Mouse (Mus musculus) gastrocnemius, adult 8-10 months (tissue): Measurements from ENCODE around the gene Mydgf. TPM values are rescaled to one million over a fixed set of nuclear protein-coding genes. Genes with fewer than 3 reads are reported as not detected.
A peak's percentile ranks its signal among the peaks of the same experiment; 100 is the strongest.

ENCODE experiments used
- DNase-seq, 2 experiments: peaks; one replicate each; pipeline ENCODE4 v3.0.0; 2022; ENCODE audit warnings: low spot score in 2 of 2
- total RNA-seq, 4 experiments: library from RNA; stranded (reverse); gene quantifications; 2 replicates each; pipeline ENCODE4 v1.2.4; 2022

The Mydgf gene
- total RNA-seq, 4 experiments from 2014 or later = 14.9 to 16.8 (median 15.3) TPM

DNA sequence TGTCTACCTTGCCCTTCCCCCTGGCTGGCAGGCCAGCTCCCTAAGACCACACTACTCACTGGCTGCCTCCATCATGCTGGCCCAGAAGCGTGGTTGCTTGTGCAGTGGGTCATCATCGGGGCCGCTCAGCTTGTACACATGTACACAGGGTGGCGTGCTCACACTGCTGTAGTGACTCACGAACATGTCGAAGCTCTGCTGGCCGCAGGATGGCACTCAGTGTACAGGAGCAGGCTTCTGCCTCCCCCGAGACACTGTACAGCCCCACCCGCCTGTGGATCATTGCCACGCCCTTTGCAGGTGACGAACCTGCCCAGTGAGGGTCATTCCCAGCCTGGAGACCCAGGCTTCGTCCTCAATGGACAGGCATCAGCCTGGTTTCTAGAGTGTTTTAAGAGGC is 10.6 kb upstream of the Mydgf start:
- DNase-seq = no peak

DNA sequence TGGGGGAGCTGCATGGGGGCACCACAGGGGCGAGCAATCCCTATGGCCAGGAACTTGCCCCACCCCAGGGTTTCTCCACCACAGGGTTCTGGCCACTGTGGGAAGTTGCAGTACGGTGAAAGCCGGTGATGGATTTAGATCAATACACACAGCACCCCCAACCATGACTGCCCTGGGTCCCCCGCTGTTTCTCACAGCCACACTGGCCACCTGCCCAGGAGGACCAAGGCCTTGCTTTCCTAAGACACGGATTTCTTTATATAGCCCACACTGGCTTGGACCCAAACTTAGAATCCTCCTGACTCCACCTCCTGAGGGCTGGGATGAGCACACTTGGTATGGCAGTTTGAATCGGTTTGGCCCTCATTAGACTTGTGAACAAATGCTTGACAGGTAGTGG is 7.5 kb upstream of the Mydgf start:
- DNase-seq = no peak

DNA sequence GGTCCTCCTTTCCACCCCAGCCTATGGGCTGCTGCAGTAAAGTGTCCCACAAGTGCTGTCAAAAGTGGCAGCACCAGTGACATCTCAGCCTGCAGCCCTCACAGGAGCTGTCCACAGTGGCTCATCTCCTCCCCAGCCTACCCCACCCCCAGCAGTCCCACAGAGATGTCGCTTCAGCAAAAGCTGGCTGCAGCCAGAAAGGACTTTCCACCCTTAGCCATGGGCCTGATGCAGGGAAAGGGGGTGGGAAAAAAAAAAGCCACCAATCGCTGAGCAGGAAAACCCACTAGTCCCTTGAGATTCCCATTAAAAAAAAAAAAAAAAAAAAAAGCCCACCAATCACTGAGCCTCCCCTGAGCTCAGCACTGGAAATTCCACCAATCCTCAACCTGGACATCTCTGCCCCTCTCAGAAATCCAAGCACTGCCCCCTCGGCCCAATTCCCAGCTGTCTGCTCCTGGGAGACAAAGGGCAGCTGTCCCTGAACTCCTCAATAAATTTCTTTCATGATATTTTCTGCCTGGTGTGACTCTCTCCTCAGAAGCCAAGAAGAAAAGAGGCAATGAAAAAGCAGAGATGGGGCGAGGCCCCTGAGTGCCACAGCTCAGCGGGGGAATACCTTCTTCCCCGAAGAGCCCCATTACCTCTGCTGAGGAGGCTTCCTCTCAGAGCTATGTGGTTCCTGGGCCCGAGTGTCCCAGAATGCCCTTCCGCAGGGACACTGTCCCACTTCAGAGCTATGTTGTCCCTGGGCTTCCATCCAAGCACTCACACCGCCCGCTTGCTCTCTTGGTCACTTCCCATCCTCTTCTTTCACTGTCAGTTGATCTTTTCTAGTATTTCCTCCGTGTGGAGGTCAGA is 1.8 kb upstream of the Mydgf start:
- DNase-seq = peak; percentile 39 to 53

DNA sequence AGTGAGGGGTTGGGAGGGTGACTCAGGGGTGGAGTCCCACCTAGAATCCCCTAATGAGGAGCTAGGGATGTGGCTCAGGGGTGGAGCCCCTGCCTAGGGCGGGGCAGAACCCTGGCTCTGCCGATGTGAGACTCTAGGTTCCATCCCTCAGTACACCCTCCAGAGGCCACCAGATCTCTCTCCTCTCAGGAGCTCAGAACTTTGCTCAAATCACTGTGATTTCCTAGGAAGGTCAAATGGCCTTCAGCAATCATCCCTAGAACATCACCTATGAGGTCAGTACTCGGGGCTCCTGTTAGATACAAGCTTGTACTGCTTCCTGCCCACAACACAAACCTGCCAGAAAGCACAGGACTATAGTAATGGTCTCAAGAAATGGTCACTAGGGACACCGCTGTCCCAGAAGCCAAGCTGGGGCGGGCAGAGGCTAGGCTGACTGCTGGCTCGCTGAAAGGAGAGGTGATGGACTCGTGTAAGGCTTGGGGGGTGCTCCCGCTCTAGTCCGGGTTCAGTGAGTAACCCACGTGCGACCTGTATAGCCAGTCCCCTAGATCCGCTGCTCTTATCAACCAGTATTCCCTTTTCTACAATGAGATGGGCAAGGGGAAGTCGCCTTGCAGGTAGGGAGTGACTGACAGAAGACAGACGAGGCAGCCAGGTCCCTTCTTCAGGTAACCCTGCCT is 604 bp downstream of the Mydgf start:
- DNase-seq = no peak

DNA sequence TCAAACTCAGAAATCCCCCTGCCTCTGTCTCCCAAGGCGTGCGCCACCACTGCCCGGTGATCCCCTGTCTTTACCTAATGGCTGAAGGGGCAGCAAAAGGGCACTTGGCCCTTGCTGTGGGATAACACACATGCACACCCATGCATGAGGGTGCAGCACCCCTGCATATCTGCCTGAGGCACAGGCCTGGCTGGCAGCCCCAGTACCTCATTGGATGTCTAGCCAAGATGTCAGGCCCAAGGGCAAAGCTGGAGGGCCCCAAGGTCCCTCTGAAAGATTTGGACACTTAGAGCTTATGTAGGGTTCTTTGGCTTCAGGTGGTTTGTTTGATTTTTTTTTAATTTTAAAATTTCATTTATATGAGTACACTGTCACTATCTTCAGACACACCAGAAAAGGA is 8.3 kb downstream of the Mydgf start:
- DNase-seq = no peak

DNA sequence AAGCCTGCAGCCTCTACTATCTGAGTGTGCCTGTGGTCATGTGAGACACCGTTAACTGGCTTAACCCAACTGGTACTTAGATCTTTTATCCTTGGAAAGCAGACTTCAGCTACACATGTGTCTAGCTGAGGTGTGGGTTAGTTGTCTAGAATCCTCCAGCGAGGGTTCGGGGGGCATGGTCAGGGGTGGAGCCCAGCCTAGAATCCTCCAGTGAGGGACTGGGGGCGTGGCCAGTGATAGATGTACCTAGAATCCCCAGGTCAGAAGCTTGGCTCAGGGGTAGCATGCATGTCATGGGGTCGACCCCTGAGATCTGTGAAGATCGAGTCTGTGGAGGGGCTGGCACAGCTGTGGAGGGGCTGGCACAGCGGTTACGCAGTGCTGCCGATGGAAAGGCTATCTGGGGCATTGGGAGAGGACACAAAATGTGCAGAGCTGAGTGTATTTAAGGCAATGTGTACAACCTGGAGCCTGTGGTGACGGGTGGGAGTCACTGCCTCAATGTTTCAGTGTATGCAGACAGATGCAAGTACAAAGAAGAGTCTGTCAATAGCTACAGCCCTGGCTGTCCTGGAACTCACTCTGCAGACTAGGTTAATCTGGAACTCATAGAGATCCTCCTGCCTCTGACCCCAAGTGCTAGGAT is 10.2 kb downstream of the Mydgf start:
- no peak for DNase-seq

DNA sequence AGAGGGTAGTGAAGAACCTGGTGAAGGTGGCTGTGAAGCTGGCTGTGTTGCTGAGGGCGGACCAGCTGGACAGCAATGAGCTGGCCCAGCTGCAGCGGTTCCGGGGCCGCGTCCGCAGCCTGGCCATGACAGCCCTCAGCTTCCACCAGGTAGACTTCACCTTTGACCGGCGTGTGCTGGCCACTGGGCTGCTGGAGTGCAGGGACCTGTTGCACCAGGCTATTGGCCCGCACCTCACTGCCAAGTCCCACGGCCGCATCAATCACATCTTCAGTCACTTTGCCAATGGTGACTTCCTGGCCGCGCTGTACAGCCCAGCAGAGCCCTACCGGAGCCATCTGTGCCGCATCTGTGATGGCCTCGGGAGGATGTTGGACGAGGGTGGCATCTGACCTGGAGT is 11.8 kb downstream of the Mydgf start:
- DNase-seq = no peak

DNA sequence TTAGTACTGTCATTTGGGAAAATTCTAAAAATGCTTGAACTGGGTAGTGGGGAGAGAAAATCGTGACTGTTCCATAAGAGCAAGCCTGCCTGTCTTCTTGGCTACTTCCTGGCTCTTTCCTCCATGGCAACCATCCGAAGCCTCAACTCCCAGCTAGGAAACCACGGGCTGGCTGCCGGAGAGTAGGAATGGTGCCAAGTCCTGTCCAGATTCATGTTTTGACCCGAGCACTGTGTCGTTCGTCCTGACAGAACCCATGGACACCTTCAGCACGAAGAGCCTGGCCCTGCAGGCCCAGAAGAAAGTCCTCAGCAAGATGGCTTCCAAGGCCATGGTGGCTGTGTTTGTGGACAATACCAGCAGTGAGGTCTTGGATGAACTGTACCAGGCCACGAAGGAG is 12.3 kb downstream of the Mydgf start:
- DNase-seq = no peak

DNA sequence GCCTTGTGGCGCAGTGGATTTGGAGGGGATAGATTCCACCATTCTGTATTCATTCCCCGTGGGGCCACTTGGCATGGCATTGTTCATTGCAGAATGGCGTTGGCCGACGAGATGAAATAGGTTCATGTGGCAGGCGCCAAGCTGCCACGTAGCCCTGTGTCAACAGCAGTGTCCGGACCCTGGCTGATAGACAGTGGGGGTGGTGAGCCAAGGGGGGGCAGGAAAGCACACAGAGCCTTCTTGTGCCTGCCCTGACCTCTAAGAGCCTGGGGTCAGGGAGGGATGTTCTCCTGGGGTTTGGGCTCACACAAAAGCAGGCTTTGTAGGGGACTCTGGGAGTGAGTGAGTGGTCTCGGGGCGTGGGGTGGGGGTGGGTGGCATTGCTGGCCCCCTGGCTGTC is 13.1 kb downstream of the Mydgf start:
- no peak for DNase-seq

DNA sequence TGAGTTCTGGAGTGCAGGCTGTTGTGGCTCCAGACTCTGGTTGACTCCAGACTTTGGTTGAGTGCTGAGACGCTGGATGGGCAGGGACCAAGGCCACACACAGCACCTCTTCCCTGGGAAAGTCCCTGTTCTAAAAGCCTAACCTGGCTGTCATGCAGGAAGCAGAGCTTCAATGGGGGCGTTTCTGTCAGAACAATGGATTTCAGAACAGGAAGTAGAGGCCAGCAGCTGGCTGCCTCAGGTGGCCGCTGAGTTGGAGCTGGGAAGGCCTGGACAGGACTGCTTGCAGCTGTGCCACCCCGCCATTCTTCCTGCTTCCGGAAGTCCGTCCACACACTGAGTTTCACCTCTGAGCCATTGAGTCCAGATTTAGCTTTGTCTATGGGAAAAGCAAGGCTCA is 13.9 kb downstream of the Mydgf start:
- DNase-seq = no peak

DNA sequence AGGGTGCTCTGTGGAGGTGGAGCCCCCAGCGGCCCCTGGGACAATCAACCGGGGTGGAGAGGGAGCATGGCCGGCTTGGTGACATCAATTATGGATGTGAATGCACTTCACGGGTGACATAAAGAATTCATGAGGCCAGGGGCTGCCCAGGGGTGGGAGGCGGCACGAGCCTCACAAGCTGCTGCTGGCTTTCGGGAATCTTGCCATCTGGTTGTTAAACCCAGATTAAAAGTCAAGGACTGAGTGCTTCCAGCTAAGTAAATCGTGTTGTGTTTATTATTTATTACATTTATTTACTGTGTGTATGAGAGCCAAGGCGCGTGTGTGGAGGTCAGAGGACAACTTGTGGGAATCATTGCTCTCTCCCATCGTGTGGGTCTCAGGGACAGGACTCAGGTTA is 18.0 kb downstream of the Mydgf start:
- no peak for DNase-seq

DNA sequence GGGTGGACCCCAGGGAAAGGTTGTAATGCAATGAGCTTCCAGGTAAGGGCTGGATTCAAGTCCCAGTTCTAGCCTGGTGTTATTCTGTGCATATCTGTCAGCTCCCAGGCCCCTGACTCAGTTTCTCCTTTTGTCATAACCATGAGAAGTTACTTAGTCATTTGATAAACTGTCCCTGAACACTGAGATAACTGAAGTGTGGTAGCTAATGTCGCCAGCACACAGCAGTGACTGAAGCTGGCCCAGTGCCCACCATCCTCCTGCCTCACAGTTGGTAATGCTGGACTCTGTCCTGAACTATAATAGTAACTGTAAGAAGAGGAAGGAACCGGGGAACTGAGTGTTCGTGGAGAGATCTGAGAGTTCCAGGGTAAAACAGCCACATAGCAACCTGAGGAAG is 19.2 kb downstream of the Mydgf start:
- no peak for DNase-seq

DNA sequence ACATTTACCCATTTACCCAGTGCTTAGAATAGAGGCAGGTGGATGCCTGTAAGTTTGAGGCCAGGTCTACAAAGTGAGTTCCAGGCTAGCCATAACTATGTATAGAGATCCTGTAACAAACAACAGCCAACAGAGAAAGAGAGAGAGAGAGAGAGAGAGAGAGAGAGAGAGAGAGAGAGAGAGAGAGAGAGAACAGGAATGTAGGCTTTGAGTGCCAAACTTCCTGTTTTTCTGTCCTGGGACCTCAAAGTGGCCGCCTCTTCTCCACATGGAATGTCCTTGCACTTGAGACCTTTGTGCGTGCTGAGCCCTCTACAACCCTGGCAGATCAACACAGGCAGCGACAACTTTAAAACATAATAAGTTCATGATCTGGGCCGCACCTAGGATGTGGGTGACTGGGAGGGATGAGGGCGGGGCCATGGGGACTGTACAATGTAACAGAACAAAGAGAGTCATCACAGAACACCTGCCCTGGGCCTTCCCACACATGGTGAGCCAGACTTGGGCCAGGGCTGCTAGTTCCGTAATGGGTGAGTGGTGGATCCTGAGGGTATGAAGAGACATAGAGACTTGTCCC is 20.1 kb downstream of the Mydgf start:
- no peak for DNase-seq

DNA sequence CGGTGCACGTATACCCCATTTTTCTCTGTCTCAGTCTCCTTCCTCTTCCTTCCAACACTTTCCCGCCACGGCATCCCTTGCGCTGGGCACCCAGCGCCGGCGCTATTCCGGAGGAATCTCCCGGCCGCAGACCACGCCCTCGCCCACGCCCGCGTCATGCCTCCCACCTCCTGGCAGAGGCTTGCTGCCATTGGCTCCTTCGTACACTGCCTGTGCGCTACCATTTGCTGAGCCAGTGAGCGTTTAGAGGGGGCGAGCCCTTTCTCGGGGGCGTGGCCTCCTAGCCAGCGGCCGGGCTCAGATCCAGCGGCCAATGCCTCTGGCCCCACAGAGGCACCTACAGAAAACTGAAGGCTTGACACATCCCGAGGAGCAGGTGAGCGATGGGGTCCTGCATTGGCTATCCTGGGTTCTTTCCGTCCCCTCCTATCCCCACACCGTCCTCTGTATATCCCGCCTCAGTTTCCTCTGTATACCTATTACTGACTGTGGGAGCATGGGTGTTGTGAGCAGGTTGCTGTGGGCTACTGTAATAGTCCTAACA is 21.4 kb downstream of the Mydgf start, which contains the start of gene Tnfaip8l1:
TSS of gene Tnfaip8l1 (plus strand) at position 247 of the 544 bp plus-strand sequence.
- DNase-seq = peak; percentile 85 to 91

DNA sequence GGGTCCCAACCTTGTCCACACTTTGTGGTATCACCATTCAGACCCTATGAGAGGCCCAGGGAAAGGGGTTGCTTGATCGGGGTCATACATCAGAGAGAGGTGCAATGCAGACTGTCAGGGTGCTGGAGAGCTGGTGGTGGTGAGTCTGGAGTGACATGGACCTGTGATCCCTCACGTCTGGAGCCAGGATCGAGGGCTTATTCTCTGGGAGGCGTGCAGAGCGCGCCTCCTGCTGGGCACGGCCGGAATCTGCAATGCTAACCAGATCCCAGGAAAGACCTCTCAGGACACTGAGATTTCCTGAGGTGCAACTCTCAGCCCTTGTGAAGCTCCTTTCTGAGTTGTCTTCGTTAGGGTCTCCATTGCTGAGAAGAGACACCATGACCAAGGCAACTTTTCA is 24.0 kb downstream of the Mydgf start:
- DNase-seq = peak in 1 of 2 experiments; percentile 55

DNA sequence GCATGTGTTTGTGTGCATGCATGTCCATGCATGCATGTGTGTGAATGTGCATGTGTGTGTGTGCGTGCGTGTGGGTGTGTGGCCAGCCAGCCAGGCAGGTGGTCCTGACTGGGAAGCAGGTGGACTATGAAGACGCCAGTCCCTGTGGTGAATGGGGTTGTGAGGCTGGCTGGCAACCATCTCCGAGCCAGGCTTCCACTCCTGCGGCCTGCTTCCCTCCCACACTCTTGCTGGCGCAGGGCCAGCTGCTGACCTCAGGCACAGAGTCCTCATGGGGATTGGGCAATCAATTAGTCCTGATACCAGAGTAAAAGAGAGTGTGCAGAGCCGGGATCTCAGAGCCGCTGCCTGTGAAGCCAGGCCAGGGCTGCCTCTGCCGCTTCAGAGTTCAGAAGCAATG is 30.1 kb downstream of the Mydgf start:
- peak; percentile 35 to 38 for DNase-seq

DNA sequence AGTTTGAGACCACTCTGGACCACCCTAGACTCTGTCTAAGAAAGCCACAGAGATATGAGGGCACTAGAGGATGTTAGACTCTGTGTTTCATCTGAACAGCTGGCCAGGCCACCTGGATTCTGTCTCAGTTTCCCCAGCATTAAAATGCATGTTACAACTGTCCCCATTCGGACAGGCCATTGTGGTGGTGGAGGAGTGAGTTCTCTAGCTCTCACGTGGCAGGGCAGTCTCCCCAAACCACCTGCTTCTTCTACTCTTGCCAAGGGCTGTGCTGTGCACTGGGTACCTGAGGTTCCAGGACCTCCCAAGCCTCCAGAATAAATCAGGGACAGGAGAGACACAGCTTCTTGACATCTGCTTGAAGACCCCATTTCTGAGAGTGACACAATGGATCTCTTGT is 33.8 kb downstream of the Mydgf start:
- no peak for DNase-seq

DNA sequence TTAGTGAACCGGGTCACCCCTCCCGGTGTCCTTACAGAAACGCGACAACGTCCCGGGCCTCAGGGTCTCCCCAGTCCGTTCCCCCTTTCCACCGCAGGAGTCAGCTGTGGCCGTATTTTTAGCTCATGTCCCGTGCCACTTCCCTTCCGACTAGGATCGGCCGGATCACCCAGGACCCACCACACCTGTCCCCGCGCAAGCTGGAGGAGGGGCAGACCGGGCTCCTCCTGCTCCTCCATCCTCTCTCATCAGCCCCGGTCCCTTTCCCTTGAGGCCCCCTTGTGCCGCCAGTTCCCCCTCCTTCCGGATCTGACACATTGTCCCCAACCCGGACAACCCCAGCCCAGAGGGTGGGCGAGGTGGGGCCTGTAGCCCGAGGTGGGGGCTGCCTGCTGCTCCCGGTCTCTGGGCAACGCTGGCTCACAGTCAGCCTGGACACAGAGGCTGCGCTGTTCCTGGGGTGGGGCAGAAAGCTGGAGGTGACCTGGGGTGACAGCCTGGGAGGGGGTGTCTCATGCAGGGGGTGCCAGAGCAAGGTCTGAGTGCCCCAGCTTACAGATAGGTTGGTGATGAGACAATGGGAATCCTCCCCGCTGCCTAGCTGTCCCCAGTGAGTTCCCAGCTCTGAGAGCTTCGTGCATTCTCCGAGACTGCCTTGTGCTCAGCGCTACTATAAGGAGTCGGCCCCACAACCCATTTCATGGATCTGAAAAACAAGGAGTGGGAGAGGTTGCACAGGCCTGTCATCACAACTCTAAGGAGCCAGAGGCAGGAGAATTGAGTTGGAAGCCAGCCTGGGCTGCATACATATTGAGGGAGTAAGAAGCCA is 34.7 kb downstream of the Mydgf start:
- no peak for DNase-seq

DNA sequence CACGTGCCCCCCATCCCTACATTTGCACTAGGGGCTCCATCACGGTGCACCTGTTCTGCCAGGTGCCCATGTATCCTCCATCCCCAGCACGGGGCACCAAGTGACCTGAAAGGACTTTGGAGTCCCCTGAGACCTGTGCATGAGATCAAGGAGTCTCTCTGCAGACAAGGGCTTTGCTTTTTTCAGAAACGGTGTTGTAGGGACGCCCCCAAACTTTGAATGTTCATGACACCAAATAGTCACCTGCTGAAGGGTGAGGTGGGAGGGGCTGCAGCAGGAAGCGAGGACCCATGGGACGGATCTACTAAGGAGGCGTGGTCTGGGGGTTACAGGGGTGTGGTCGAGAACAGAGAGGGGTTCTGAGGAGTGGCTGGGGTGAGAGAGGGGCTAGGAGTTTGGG is 35.4 kb downstream of the Mydgf start:
- DNase-seq = no peak

DNA sequence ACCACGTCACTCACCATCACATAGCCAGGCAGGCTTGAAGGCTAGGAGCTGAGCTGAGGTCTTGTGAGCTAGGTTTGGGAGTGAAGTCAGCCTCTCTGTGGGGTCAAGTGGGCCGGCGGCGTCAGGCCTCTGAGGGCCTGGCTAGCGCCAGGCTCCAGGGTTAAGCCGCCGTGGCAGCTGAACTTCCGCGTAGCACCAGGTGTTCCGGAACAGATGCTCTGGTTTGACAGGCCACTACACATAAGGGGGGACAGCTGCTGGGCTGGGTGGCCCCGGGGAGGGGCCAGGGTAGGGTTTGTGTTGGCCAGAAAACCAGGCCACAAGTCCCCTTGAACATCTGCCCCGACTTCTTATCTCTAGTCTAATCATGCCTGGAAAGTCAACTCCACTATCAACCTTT is 36.3 kb downstream of the Mydgf start:
- DNase-seq = no peak

DNA sequence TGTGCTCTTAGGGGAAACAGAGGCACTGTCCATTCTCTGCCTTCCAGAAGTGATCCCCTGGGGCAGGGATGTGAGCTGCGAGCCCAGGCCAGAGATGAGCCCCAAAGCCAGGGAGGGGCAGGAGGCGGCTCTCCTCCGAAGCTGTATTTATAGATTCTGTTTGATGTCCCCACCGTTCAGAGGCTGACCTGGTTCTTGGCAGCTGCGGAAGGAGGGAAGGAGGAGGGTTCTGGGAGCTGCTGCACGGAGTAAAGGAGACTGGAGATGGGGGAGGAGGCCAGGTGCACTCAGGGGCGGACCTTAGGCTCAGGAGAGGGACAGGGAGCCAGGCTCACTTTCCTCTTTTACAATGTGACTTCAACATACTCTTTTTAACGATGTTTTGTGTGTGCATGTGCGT is 37.6 kb downstream of the Mydgf start:
- no peak for DNase-seq
